Mouse (Mus musculus): ENCODE data around the gene 1700001C02Rik. TPM values are rescaled to one million over a fixed set of nuclear protein-coding genes. Genes with fewer than 3 reads are reported as not detected.

Gene 1700001C02Rik
- polyA plus RNA-seq, 1 experiment from 2014 or later: 1.9 TPM

DNA sequence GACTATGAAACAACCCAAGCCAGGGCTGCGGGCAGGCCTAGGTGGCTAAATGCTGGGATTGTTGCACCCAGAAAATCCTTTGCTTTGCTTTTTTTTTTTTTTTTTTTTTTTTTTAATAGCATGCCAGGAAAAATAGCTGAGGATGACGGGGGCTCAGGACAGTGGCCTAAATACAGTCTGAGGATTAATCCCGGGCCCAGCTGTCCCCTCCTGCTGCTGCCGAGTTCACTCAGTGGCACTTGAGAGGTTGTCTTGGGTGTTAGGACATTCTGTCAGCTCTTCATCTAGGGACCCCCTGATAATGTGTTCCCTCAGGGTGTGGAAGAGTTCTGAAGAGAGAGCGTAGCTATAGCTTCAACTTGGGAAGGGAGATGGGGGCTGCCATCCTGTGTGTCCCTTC is 61.3 kb downstream of the 1700001C02Rik start:
- 79% methylated on average over 5 of the region's 5 CpGs for WGBS
- no peak overlapping the region for H3K4me3 ChIP-seq (ENCODE audit: low read length)
- no peaks in the 10 kb centered on the region for H3K27me3 ChIP-seq (replicated peaks; ENCODE audit: control insufficient read depth, insufficient read depth, low read length)
- H3K4me2 ChIP-seq (ENCODE audit: low read length): no peak overlapping the region
- H3K36me3 ChIP-seq (ENCODE audit: control insufficient read depth, insufficient read depth, low read length): no peaks in the 10 kb centered on the region
- H3K4me1 ChIP-seq (ENCODE audit: control insufficient read depth, insufficient read depth, low read depth, low read length): peaks cover 5% of the 10 kb centered on the region
- no peak for ATAC-seq
- H3K9ac ChIP-seq (ENCODE audit: low read depth, low read length): no peak overlapping the region
- no peaks in the 10 kb centered on the region for H3K9me3 ChIP-seq (ENCODE audit: control insufficient read depth, low read length)
- no peak overlapping the region for H3K27ac ChIP-seq (ENCODE audit: low read depth, low read length)

DNA sequence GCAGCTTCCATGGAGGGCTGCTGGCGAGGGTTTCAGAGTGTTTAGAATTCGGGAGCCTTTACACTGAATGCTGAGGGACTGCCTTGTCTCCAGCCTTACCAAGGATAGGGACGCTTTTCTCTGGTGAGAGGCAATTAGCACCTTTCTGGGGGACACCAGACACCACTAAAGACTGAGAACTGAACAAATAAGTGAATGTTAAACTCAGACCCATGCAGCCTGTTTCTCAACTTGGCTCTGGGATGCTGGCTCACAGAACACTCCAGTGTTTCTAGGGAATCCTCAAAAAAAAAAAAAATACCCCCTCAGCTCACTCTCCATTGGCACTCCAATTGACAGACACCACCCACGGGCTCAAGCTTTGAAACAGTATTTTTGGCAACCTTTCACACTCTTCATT is 63.1 kb downstream of the 1700001C02Rik start:
- no peak for ATAC-seq
- 44% methylated on average over 4 of the region's 4 CpGs for WGBS
- Histone ChIP-seq H3K4me1 (ENCODE audit: control insufficient read depth, insufficient read depth, low read depth, low read length) (peaks cover 5% of the 10 kb centered on the region), H3K4me3 (ENCODE audit: low read length) (no peak overlapping the region), H3K27me3 (replicated peaks; ENCODE audit: control insufficient read depth, insufficient read depth, low read length) (no peaks in the 10 kb centered on the region), H3K9me3 (ENCODE audit: control insufficient read depth, low read length) (no peaks in the 10 kb centered on the region), H3K36me3 (ENCODE audit: control insufficient read depth, insufficient read depth, low read length) (no peaks in the 10 kb centered on the region), H3K9ac (ENCODE audit: low read depth, low read length) (no peak overlapping the region), H3K27ac (ENCODE audit: low read depth, low read length) (no peak overlapping the region), H3K4me2 (ENCODE audit: low read length) (no peak overlapping the region)

Other genes starting within 250 kb of the 1700001C02Rik start
- gene Selenoi, start 233.5 kb upstream of the 1700001C02Rik start, polyA plus RNA-seq (2015; fragmentation: Nextera tagmentation; extraction: Ambion mirVana): 26.5 and 29.8 TPM in 2 replicates
- 6.3 and 7.0 TPM in 2 replicates for gene Drc1, start 184.7 kb upstream of the 1700001C02Rik start, polyA plus RNA-seq (2015; fragmentation: Nextera tagmentation; extraction: Ambion mirVana)
- gene Otof, start 4.1 kb upstream of the 1700001C02Rik start, polyA plus RNA-seq (2015; fragmentation: Nextera tagmentation; extraction: Ambion mirVana): 7.7 and 8.8 TPM in 2 replicates
- gene Cib4, start 79.8 kb downstream of the 1700001C02Rik start, polyA plus RNA-seq (2015; fragmentation: Nextera tagmentation; extraction: Ambion mirVana): not detected in 2 replicates
- gene Kcnk3, start 122.1 kb downstream of the 1700001C02Rik start, polyA plus RNA-seq (2015; fragmentation: Nextera tagmentation; extraction: Ambion mirVana): 8.0 and 10.6 TPM in 2 replicates
- gene Slc35f6, start 181.9 kb downstream of the 1700001C02Rik start, polyA plus RNA-seq (2015; fragmentation: Nextera tagmentation; extraction: Ambion mirVana): 33.6 and 35.4 TPM in 2 replicates
- 42.7 and 54.7 TPM in 2 replicates for gene Cenpa, start 200.7 kb downstream of the 1700001C02Rik start, polyA plus RNA-seq (2015; fragmentation: Nextera tagmentation; extraction: Ambion mirVana)
- 200 and 274 TPM in 2 replicates for gene Dpysl5, start 245.5 kb downstream of the 1700001C02Rik start, polyA plus RNA-seq (2015; fragmentation: Nextera tagmentation; extraction: Ambion mirVana)